Mouse (Mus musculus) spleen, embryonic (tissue): ENCODE results near the gene Pcnp.

Experiments
- CTCF ChIA-PET: fragments of 350-600 bp; sonication (Branson Sonifier 250); formaldehyde crosslinking; loops from one replicate; lab custom pipeline; 2022; lab: Charles Lee

Gene Pcnp

DNA sequence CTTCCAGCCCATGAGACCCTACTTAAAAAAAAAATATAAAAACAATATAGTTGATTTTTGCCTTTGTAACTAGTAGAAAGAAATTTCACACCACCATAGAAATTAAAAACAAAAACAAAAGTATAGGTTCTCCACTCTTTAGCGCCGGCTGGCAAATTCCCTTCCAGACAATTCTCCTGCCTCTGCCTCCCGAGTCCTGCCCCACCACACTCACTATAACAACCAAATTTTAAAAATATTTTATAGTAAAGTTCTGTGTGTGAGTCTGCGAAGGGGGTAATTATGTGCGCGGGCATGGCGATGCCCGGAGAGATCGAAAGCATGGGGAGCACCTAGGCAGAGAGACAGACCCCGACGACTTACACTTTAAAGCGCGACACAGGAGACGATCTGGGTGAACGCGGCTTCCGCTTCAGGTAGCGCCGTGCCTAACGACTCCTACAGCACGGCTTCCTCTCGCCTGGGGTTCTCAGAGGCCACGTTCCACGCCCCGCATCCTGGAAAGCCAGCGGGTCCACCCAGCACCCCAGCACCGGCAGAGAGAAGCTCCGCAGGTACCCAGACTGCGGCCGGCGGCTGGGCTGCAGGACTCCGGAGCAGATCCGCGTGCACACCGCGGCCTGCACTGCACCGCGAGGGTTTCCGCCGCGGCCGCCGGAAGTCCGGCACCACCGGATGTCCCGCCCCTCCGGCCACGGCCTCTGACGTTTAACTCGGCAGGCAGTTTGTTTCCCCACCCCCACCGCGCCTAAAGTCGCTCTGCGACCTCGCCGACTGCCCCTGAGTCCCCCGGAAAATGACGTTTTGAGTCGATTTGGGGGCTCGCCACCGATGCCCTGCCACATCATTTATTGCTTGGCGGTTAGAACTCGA is 7.8 kb upstream of the Pcnp start, which contains the start of gene Trmt10c:
TSS of gene Trmt10c (minus strand) at position 682 of the 873 bp plus-strand sequence.
- CTCF ChIA-PET, result interaction anchor here (0.7 to 1.1 kb wide), 2 partner anchors 33 to 84 kb away, joined by 4 read pairs; no protein-coding TSS in a partner anchor

- CTCF ChIA-PET, result interaction anchor here (0.6 to 0.7 kb wide), 2 partner anchors 26 to 83 kb away, joined by 4 to 13 read pairs; no protein-coding TSS in a partner anchor
These were observed 7.0 kb upstream of the Pcnp start for GRCm38 (mm10) chr16:56036501-56036900.

DNA sequence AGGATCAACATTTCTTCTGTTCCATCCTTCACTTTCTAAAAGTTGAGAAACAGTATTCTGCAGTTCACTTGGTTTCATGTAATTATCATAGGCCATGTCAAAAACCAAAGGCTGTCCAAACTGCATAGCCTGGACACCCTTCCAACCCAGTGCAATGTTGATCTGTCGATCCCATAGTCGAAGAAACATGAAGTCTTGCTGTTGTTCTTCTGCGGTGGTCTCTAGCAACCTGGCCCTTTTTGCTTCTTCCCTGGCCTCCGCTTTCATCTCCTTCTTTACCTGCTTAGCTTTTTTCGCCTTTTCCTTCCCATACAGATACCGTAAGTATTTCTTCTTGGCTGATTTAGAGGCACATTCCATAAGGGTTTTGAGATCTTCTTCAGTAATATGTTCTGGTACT is 5.0 kb upstream of the Pcnp start:
- CTCF ChIA-PET, result no interaction called here

GRCm38 (mm10) chr16:56028722-56029551 is 602 bp downstream of the Pcnp start:
- CTCF ChIA-PET, result interaction anchor here (0.9 to 1.3 kb wide), 2 partner anchors 35 to 48 kb away, joined by 3 to 5 read pairs; no protein-coding TSS in a partner anchor

DNA sequence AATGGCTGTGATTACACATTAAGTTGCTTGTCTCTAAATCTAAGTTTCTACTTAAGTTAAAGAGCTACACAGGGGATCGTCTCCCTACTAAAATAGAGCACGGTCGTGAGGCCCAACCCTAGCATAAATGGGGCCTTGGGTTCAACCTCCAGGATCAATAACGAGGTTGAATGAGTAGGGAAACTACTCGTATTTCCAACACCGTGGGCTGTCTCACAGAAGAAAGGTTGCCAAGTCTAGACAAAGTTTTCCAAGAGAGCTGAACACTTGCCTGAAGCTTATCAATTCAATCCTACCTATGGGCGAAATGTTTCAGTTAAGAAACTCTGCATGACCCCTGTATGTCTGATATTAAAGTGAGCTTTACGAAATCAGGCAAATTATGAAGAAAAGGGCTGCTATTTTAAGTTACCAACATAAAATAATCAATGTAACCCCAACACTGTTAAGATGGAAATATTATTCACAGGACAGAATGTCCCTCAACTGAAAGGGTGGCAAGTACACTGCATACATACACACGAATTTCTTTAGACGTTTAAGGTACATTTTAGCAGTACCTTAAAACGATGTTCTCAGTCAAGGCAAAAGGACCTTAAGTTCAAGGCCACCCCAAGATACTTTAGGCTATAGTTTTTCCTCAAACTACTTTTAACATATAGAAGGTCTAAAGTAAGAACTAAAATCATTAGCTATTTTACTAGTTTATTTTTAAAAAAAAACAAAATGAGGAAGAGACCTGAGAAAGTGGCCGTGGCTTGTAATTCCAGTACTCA is 1.5 kb downstream of the Pcnp start:
- CTCF ChIA-PET, result interaction anchor here (1.3 kb wide), 1 partner anchor 48 kb away, joined by 5 read pairs; no protein-coding TSS in a partner anchor

GRCm38 (mm10) chr16:56019660-56020059 is 9.9 kb downstream of the Pcnp start:
- CTCF ChIA-PET, result no interaction called here

GRCm38 (mm10) chr16:56014076-56014475 is 15.5 kb downstream of the Pcnp start:
- CTCF ChIA-PET, result interaction anchor here (1.2 kb wide), 1 partner anchor 17 kb away, joined by 3 read pairs; no protein-coding TSS in a partner anchor

DNA sequence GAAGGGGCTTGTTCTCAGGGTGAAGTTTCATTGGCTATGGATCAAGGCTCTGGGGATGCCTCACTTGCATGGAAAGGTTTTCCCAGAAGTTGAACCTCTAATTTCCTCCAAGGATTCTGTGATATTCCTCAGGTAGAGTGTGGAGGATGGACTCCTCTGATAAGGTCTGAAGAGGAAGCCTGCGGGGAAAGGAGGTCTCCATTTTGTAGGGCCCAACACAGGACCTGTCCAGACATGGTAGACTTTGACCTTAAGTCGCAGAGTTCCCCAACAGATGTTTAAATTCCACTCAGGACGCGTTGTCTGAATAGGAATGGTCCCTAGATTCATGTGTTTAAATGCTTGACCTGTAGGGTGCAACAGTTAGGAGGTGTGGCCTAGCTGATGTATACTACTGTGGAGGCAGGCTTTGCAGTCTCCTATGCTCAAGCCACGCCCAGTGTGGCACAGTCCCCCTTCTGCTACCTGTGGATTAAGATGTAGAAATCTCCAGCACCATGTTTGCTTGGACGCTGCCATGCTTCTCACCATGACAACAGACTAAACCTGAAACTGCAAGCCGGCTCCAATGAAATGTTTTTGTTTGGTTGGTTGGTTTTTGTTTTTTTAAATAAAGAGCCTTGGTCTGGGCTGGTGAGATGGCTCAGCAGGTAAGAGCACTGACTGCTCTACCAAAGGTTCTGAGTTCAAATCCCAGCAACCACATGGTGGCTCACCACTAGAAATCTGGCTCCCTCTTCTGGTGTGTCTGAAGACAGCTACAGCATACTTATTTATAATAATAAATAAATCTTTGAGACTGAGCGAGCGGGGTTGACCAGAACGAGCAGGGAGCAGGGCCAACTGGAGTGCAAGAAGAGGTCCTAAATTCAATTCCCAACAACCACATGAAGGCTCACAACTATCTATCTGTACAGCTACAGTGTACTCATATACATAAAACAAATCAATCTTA is 16.5 kb downstream of the Pcnp start:
- CTCF ChIA-PET, result no interaction called here

GRCm38 (mm10) chr16:56008862-56009261 is 20.7 kb downstream of the Pcnp start:
- CTCF ChIA-PET, result no interaction called here

DNA sequence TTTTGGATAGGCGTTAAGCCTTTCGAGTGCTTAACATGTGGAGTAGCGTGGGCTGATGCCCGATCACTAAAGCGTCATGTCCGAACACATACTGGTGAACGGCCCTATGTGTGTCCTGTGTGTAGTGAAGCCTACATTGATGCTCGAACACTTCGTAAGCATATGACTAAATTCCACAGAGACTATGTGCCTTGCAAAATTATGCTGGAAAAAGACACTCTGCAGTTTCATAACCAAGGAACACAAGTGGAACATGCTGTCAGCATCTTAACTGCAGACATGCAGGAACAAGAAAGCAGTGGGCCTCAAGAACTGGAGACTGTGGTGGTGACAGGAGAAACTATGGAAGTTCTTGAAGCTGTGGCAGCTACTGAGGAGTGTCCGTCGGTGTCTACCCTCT is 22.7 kb downstream of the Pcnp start:
- CTCF ChIA-PET, result no interaction called here

DNA sequence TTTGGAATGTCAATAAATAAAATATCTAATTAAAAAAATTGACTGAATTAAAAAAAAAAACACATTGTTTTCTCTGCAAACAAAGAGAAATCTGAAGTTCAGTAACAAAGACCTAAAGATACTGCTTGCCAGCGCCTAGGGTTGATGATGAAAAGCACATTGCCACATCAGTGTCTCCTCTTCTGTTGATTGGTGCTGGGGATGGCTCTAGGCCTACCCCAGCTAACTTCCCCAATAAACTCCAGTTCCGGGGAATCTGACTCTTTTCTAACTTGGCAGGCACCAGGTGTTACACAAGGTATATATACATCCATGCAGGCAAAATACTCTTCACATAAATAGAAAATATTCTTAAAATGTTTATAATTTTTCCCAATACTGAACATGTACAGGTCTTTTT is 35.3 kb downstream of the Pcnp start:
- CTCF ChIA-PET, result no interaction called here

DNA sequence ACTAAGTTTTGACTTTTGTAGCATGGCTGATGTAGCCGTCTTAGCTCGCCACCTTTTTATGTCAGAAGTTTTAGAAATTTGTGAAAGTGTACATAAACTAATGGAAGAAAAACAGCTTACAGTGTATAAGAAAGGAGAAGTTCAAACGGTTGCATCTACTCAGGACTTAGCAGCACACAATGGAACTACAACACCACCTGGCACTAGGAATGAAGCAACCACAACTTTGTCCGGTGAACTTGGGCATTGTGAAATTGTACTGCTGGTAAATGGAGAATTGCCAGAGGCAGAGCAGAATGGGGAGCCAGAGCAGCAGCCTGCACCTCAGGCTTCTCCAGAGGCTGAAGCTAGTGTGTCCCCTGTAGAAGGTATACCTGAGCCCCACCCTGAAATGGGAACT is 39.2 kb downstream of the Pcnp start:
- CTCF ChIA-PET, result interaction anchor here (0.6 kb wide), 1 partner anchor 14 kb away, joined by 3 read pairs; no protein-coding TSS in a partner anchor

- CTCF ChIA-PET, result interaction anchor here (0.9 kb wide), 1 partner anchor 14 kb away, joined by 4 read pairs; no protein-coding TSS in a partner anchor
These were observed 43.5 kb downstream of the Pcnp start for GRCm38 (mm10) chr16:55986001-55986400.

GRCm38 (mm10) chr16:55974903-55975285 is 54.6 kb downstream of the Pcnp start:
- CTCF ChIA-PET, result no interaction called here

- CTCF ChIA-PET, result no interaction called here
These were observed 55.2 kb downstream of the Pcnp start for GRCm38 (mm10) chr16:55974256-55974902.

- CTCF ChIA-PET, result no interaction called here
These were observed 55.9 kb downstream of the Pcnp start, which contains the start of gene Zbtb11 for GRCm38 (mm10) chr16:55973431-55974255. Gene Zbtb11 (plus strand): TSS chr16:55973883.

DNA sequence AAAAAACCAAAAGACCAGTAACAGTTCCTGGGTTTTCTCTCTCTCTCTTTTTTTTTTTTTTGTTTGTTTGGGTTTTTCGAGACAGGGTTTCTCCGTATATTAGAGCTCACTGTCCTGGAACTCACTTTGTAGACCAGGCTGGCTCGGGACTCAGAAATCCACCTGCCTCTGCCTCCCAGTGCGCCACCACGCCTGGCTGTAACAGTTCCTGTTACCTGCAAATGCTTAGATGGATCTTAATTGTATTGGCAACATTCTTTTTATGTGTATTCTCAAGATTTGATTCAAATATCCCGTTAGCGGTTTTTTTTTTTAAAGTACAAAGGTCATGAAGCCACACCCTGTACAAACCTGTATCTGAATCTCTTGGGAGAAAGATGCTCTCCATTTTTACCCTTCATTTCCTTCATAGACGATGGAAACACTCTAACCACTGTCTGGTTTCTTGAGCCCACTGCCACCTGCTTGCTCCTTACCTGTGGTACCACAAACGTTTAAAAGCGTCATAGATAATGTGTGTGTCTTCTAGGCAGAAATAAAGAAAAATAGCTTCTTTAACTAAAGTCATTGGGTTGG is 56.8 kb downstream of the Pcnp start:
- CTCF ChIA-PET, result interaction anchor here (0.7 kb wide), 1 partner anchor 28 kb away, joined by 9 read pairs; no protein-coding TSS in a partner anchor
